Mouse (Mus musculus) heart, postnatal 36 days (tissue): Measurements from ENCODE around the gene Rcn2. TPM values are rescaled to one million over a fixed set of nuclear protein-coding genes. Genes with fewer than 3 reads are reported as not detected.
A peak's percentile ranks its signal among the peaks of the same experiment; 100 is the strongest.
"Not testable (repeated sequence)": the region's sequence is repeated elsewhere in the genome, so short reads cannot be mapped to it uniquely, and the experiment has no call there.

ENCODE experiments used
- DNase-seq, 2 experiments: peaks; one replicate each; pipeline ENCODE4 v3.0.0; 2021 to 2022
- intact Hi-C: fragments of 180-260 bp; cut with DNase I; formaldehyde crosslinking; loops from one replicate; pipeline ENCODE4 v1.15.1; 2025
- total RNA-seq, 2 experiments: library from RNA; stranded (reverse); gene quantifications; 2 replicates each; pipeline ENCODE4 v1.2.3; 2021

Gene Rcn2
- 10 to 100 TPM; 26.7 to 29.1 TPM for total RNA-seq

DNA sequence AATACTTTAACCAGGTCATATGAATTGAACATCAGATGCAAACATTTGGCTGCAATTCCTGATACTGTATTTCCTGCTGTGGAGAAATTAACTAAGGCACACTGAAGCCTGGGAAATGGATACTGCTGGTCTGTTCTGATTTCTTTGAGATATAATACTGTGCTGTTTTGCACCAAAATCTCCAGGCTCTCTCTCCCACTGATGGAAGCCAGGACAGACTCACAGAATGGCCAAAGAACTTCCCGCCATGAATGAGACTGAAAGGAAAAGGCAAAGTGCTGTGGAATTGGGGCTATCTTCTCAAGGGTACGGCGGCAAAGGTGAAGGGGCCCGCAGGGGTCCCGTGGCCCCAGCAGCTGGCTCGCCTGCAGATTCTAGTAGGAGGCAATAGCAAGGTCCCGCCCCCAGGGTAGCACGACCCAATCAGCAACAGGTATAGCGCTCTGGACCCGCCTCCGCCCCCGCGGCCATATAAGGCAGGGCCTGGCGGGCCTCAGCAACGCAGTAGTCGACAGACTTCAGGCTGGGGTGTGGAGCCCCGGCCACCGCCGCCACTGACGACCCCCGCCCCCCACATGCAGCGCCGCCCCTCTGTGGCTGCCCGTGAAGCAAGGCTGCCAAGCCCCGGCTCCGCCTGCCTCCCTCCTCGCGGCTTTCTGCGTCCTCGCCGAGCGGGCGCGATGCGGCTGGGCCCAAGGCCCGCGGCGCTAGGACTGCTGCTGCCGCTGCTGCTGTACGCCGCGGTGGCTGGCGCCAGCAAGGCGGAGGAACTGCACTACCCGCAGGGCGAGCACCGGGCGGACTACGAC is at the start of gene Rcn2:
Gene Rcn2, plus strand, starts transcription at position 474 of the 809 bp plus-strand sequence.
- intact Hi-C loops = loop anchor here (5.0 kb wide), 1 partner anchor 104 kb away; the partner anchor contains the start of gene Scaper
- DNase-seq = peak; percentile 96 to 97

DNA sequence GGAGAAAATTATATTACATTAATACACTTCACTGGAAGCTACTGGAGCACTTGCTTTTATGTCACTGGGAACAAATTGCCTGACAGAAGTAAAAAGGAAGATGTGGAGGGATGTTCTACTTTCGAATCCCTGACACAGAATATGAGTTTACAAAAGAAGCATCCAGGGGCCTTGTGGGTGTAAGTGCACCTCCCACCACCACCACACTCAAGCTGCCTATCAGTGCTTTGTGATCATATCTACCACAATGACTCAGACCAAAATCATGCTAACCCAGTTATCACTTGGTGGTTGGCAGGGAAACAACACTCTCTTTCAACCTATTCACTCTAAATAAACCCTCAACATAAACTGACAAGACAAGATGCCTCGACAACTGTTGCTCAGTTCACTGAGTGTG is 37.0 kb upstream of the Rcn2 start:
- DNase-seq, intact Hi-C loops: not testable (repeated sequence)

DNA sequence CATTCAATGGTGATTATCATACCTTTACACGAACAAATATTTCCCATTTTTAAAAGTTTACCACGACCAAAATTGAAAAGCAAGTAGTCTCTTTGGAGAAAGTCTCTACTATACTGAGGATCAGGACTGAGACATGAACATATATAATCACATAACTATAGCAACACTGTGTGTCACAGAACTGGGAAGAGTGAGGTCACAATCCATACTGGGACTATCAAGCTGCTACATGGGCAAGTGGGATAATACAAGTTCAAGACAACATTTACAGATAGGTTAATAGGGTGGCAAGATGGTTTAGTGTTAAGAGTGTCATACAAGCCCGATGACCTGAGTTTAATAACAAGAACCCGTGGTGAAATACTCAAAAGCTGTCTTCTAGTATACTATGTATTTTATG is 31.2 kb upstream of the Rcn2 start, which contains the start of gene 4930563M21Rik:
Gene 4930563M21Rik, minus strand, starts transcription at position 101 of the 400 bp plus-strand sequence.
- DNase-seq = no peak
- intact Hi-C loops = no loop called here

DNA sequence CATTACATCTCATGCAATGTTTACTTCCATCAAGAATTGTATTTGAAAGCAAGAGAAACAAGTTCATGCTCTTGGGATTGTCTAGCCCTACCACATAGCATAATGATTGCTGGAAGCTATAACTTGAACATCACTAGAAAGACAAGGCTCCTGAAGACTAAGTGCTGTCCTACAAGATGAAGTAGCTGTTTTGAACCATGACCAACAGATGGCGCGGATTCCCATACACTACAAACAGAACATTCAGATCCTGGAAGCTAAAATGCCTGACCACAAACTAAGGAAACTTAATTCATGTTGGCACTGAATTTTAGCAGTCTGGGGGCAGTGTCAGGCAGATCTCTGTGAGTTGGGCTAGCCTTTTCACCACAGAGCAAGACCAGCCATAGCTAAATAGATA is 16.9 kb upstream of the Rcn2 start:
- DNase-seq = peak in 1 of 2 experiments; percentile 3
- intact Hi-C loops = loop anchor here (2.0 to 10.0 kb wide), 3 partner anchors 77 to 530 kb away; no protein-coding TSS in a partner anchor

DNA sequence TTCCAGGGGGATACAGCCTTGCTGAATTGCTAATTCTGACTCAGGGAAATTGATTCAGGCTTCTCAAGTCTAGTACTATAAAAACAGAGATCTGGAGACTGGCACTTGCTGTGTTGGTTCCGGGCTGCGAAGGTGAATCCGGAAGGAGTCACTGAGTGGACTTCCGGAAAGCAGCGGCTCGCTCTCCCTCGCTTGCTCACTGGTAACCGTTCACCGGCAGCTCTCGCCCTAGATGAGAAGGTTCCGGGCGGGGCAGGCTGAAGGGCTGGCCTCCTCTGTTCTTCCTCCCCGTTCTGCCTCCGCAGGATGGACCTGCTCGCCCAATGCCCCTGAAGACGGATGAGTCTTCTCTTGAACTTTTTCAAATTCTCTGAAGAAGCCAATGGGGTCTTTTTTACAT is 14.4 kb upstream of the Rcn2 start:
- DNase-seq = peak in 1 of 2 experiments; percentile 5
- intact Hi-C loops = loop anchor here (5.0 to 10.0 kb wide), 2 partner anchors 80 to 528 kb away; no protein-coding TSS in a partner anchor

DNA sequence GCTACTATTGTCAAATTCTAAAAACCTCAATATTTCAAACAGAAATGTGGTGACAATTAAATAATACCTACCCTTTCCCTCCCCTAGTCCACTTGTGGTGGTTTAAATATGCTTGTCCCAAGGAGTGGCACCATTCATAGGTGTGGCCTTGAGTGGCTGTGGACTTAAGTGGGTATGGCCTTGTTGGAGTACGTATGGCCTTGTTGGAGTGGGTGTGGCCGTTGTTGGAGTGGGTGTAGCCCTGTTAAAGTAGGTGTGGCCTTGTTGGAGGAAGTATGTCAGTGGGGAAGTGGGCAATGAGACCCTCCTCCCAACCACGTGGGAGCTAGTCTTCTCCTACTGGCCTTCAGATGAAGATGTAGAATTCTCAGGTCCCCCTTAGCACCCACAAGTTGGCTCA is 9.4 kb upstream of the Rcn2 start:
- no peak for DNase-seq
- intact Hi-C loops = no loop called here

DNA sequence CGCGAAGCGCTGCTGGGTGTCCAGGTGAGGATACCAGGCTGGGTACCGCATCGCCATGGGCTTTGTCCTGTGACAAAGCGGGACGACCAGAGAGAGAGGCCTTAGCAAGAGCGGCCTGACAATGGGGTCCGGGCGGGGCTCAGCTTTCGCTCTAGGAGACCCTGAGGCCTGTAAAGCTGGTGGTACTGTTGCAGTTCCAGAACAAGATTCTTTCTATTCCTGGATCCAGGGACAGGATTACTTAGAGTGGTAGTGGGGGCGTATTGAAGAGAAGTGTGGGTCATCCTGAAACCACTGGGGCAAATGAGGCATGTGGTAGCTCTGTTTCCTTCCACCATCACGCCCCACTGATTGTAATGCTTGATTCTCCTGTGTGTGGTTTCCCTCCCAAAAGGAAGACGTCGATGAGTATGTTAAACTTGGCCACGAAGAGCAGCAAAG is 556 bp downstream of the Rcn2 start:
- intact Hi-C loops = loop anchor here (5.0 kb wide), 1 partner anchor 105 kb away; the partner anchor contains the start of gene Scaper

DNA sequence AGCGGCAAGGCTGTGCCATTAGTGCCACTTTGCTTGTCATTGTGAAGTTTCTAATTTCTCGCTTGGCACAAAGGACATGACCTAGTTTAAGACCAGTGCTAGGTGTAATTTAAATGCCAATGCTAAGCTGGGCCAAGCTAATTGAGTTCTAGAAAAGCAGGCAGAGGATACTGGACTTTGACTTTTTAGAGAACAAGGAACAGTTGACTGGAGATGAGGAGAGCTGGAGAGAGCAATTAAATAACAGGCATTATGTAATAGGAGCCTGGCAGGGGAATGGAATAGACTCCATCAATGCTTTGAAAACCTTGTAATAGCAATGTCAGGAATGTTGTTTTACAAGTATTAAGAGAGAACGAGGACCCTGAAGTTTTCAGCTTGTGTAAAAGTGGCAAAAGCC is 12.2 kb downstream of the Rcn2 start:
- no peak for DNase-seq
- intact Hi-C loops = no loop called here

More for the DNA sequence above, 556 bp downstream of the Rcn2 start:
- no peak for DNase-seq

DNA sequence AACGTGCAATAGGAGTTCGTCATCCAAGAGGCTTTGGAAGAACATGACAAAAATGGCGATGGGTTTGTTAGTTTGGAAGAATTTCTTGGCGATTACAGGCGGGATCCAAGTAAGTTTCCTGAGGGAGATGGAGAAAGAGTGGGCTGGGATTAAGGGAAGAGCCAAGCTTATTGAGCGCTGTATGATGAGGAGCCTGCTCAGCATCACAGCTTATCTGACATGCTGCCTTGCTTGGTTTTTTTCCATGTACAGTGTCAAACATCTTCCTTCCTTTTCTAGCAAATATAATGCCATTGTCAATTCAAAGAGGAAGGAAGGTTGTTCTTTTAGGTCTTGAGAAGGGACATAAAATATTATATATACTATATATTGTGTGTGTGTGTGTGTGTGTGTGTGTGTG is 14.5 kb downstream of the Rcn2 start:
- intact Hi-C loops = no loop called here
- DNase-seq = no peak

DNA sequence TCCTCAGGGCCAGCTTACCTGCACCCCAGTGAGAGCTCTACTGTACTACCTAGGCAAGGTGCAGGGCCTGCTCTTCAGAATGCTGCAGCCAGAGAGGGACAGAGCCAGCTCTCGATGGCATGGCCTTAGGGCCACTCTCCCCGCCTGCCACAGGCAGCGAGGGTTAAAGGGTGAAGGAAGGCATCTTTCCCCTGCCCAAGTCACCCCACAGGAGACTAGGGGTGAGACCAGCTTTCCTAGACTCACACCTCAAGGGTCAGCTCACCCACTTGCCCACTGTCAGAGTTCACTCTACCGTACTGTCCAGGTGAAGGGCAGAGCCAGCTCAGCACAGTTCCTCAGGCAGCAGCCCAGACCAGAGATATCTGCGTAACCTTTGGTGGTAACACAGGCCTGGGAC is 20.7 kb downstream of the Rcn2 start:
- intact Hi-C loops = no loop called here

DNA sequence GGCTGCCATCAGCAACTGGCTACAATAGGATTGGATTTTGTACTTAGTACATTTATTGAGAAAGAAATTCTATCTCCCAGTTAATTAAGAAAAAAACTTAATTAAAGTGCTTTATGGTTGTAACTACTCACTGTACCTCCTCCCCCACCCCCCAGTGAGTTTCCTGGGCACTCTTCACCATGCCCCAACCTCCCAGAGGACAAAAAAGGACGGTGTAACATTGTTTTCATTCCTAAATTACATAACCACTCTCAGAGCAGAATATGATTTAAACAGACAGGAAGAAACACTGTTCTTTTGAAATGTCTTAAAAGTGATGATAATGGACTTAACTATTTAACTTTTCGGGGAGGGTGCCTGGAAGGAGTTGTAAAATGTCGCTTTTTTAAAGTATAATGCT is 23.4 kb downstream of the Rcn2 start:
- intact Hi-C loops = no loop called here
- DNase-seq = no peak

More for the DNA sequence above, 20.7 kb downstream of the Rcn2 start:
- no peak for DNase-seq

DNA sequence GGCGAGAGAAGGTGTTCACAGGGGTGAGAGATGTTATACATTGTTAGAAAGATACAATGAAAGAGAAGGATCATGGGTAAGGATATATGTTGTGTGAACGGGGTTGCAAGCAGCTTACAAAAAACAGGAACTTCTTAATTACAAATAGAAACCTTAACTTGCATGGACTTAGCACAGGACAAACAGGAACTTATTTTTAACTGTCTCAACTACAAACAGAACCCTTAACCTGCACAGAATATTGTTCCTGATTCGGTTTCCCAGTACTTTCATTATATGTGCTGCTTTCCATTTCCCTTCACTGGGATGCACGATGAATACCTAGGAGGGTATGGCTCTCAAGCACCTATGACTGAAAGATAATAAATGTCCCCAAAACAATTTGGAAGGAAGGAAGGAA is 26.3 kb downstream of the Rcn2 start:
- DNase-seq = no peak
- intact Hi-C loops = no loop called here

DNA sequence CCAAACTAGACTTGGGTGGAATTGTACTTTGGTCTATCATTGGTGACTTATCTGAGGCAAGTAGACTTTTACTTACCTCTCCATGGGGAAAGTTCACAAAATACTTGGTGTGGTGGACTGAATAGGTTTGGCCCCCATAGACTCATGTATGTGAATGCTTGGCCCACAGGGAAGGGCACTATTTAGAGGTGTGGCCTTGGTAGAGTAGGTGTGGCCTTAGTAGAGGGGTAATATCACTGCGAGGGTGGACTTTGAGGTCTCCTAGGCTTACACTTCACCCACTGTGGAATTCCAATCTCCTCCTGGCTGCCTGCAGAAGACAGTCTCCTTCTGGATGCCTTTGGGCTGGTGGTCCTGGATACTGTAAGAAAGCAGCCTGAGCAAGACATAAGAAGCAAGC is 27.0 kb downstream of the Rcn2 start:
- DNase-seq = no peak
- intact Hi-C loops = no loop called here

DNA sequence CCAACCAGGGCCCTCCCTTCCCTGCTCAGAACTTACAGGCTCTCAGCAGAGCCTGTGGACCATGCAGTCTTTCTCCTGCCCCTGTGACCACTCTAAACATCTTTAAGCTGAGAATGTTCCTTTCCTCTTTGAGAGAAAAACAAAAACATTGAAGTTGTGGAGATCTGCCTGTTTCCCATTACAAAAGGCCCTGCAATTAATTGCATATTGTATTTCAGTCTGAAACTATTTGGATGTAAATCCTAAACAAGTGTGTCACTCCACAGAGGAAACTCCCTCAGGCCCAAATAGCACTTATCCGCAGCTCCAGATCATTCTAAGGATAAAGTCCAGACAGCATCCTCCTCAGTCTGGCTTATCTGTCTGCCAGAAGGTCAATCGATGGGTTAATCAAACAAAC is 31.2 kb downstream of the Rcn2 start:
- no peak for DNase-seq
- intact Hi-C loops = no loop called here

DNA sequence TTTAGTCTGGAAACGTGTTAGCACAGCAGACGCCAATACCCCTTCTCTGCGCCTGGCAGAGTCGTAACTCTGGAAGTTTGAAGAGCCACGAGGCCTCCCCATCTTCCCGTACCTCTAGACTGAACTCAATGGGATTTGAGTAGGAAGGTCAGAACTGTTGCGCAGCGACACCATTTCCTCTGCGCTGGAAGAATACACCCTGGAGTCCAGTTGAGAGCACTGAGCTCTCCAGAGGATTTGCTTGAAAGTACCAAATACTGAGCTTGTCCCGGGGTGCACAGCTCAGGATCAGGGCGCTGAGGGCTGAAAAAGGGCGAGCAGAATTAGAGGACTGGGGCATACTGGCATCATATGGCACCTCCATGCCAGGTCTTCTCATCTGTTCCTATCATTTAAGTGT is 33.2 kb downstream of the Rcn2 start:
- intact Hi-C loops = loop anchor here (5.0 kb wide), 1 partner anchor 42 kb away; no protein-coding TSS in a partner anchor
- DNase-seq = no peak

DNA sequence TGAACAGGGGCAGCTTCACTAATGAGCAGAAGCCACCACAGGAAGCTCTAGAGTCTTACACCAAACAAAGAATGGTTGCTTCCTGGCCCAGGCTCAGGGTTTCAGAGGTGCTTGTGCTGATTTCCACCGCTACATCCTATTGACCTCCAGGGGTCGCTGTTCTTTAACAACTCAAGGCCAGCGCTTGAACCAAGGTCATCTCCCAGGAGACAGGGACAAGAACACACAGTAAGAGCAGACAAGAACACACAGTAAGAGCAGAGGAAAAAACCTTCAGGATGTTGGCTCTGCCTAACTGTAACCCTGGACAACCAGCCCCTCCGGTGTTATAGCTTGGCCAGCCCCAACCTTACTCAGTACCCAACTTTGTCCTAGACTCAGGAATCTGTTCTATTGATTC is 33.6 kb downstream of the Rcn2 start:
- intact Hi-C loops = loop anchor here (5.0 kb wide), 1 partner anchor 42 kb away; no protein-coding TSS in a partner anchor
- DNase-seq = peak; percentile 64 to 67

DNA sequence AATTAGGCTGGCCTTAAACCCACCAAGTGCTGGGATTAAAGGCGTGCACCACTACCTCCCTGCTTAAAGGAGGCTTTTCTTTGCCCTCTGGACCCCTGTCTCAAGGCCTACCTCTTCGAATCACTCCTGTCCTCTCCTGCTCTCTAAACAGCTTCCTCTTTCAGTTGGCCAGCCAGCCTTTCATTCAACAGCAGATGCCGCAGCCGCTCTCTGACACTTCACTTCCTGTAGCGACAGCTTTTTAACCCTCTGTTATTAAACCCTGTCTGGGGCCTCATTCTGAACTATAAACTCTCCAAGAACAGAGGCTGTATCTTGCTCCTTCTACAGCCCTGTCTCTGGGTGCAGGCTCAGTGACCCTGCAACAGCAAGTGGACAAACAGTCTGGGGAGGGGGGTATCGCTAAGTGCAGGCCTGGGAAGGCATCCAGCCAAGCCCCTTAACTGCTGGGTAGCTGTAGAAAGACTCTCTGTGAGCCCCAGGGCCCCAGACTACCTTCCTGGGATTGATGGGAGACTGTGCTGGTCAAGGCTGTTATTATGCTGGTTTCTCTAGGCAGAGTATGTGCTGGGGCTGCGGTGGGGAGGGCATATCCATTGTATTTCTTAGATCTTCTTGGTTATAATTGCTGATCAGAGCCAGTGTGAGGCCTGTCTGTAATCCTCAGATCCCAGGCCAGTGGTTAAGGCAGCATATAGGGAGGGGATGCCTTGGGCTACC is 34.4 kb downstream of the Rcn2 start:
- no peak for DNase-seq
- intact Hi-C loops = loop anchor here (5.0 kb wide), 1 partner anchor 41 kb away; no protein-coding TSS in a partner anchor

DNA sequence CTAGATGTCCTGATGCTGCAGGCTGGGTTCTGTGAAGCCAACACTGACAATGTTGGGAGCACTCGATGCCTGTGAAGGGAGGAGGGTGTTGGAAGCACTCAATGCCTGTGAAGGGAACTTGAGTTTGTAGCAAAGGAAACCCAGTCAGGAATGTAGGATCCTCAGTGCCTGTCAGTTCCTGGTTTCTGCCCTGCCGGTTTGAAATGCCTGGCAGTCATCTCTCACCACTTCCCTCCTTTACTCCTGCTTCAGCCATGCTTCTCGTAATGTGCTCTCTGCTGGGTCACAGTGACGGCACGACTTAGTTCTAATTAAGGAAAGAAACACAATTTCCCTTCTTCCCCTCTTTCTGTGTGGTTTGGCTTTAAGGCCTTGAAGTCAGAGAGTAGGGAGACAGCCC is 37.9 kb downstream of the Rcn2 start:
- no peak for DNase-seq
- intact Hi-C loops = loop anchor here (5.0 kb wide), 1 partner anchor 38 kb away; no protein-coding TSS in a partner anchor

DNA sequence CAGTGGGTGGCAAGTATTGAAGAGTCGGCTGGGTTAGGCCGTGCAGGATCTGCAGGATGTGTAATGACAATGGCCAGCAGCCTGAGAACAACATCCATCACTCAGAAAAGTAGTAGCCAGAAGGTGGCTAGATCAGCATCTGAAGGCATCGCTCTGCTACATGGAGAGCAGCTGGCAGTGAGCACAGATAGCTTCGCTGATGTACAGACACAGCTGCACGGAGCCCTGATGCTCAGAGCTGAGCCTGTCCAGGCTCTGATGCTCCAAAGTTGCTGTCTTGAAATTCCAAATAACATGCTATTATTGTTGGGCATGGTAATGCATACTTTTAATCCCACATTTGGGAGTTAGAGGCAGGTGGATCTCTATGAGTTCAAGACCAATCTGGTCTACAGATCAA is 44.9 kb downstream of the Rcn2 start:
- intact Hi-C loops = no loop called here
- DNase-seq = no peak

DNA sequence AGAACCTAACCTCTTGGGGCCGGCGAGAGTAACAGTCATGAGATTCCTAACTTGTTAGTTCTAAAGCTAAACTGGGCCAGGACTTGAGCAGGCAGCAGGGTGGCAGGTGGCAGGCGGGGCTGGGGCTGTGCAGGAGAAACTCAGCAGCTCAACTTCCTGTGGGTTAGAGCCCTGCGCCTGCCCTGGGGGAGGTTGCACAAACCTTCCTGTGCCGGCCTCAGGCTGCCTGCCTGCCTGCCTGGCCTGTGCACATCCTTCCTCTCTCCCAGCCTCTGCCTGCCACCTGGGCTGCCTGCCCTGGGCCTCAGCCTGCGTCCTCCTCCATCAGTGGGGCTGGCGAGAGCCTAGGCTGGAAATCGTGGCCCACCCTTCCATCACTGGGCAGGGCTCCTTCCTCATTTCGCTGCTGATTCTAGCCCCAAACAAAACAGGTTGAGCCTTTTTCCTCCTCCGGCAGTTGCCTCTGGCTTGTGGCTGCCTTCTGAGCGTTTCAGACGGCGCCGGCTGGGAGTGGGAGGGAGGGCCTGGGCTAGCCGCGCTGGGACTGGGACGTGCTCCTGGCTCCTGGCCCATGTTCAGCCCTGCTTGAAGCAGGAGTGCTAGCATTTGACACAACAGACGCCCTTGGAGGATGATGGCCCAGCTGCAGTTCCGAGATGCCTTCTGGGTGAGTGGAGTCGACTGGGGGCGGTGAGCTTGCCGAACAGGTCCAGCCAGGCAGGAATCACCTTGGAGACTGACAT is 48.3 kb downstream of the Rcn2 start, which contains the start of gene Pstpip1:
Gene Pstpip1, plus strand, starts transcription at position 185 of the 743 bp plus-strand sequence.
- intact Hi-C loops = no loop called here
- peak; percentile 73 to 75 for DNase-seq
